Comparison of ENCODE assay signal across 10 mouse cellular contexts in the genomic region with DNA sequence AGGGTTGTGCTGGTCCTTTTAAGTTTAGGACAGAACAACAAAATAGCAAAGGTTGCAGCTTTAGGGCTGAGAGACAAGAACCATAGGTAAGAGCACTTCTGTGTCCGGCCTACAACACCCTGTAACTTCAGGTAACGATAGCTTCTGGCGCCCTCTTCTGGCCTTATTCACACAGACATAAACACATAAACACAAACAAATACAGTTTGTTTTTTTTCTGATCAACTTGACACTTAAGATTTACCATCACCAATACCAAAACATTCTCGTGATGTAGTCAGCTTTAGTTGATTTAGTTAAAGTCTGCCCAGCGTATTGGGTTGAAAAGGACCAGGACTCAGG. TPM values are rescaled to one million over a fixed set of nuclear protein-coding genes. Genes with fewer than 3 reads are reported as not detected.
DNase-seq lines count a peak whose midpoint lies in the region; ATAC-seq and TF ChIP-seq lines count a peak whose summit lies in the region.
"Had no signal": no experiment of that assay in that cellular context is flagged by ENCODE, and none has a peak within 500 bp of the region (broad histone marks: within the 10 kb centered on the region; RNA-seq: fewer than 3 reads in every experiment).

No protein-coding gene starts in this region.

- H3K27ac ChIP-seq in heart, embryonic 10.5 days, result no peak overlapping the region
- H3K27ac ChIP-seq in liver, embryonic 14.5 days, result no peak overlapping the region
- H3K27ac ChIP-seq: neural tube, embryonic 13.5 days had no signal

- H3K9ac ChIP-seq in liver, embryonic 14.5 days (replicated peaks), result no peak overlapping the region
- H3K9ac ChIP-seq: neural tube, embryonic 13.5 days had no signal

- no peaks in the 10 kb centered on the region for H3K4me1 ChIP-seq in heart, embryonic 10.5 days
- no peaks in the 10 kb centered on the region for H3K4me1 ChIP-seq in liver, embryonic 14.5 days (replicated peaks; ENCODE audit: control insufficient read depth in 2 of 2, insufficient read depth in 2 of 2, low read length in 1 of 2)
- H3K4me1 ChIP-seq: neural tube, embryonic 13.5 days had no signal

- H3K9me3 ChIP-seq in heart, embryonic 10.5 days, result no peaks in the 10 kb centered on the region
- no peaks in the 10 kb centered on the region for H3K9me3 ChIP-seq in liver, embryonic 14.5 days (ENCODE audit: control insufficient read depth, low read length)
- H3K9me3 ChIP-seq: neural tube, embryonic 13.5 days had no signal

- H3K4me3 ChIP-seq in heart, embryonic 10.5 days, result no peak overlapping the region
- no peak overlapping the region for H3K4me3 ChIP-seq in liver, embryonic 14.5 days (ENCODE audit: insufficient read depth in 1 of 2, low read depth in 2 of 2, low read length in 2 of 2)
- H3K4me3 ChIP-seq: neural tube, embryonic 13.5 days had no signal

- no peaks in the 10 kb centered on the region for H3K27me3 ChIP-seq in heart, embryonic 10.5 days (ENCODE audit: insufficient read depth, poor library complexity, severe bottlenecking)
- H3K27me3 ChIP-seq in liver, embryonic 14.5 days (ENCODE audit: control insufficient read depth, insufficient read depth, low read length), result no peaks in the 10 kb centered on the region
- H3K27me3 ChIP-seq: neural tube, embryonic 13.5 days had no signal

- 46% methylated on average over 5 of the region's 5 CpGs for WGBS in heart, embryonic 10.5 days
- WGBS in liver, embryonic 14.5 days (ENCODE audit: insufficient replicate concordance), result 38% methylated on average over 5 of the region's 5 CpGs

- intact Hi-C loops in heart, postnatal 10 days (cut with DNase I), result loop anchor here (5.0 kb wide), 1 partner anchor 142 kb away; no protein-coding TSS in a partner anchor

- H3K4me2 ChIP-seq in liver, embryonic 14.5 days (ENCODE audit: low read depth), result no peak overlapping the region
- H3K4me2 ChIP-seq: neural tube, embryonic 13.5 days had no signal

- ATAC-seq in liver, embryonic 14.5 days (ENCODE audit: insufficient read depth), result no peak

- DNase-seq in heart, postnatal 10 days, result peak; percentile 21 to 33
- no peak for DNase-seq in heart, embryonic 10.5 days (ENCODE audit: low spot score)
- peak; percentile 63 to 66 for DNase-seq in B cell, adult 2 months
- peak; percentile 63 for DNase-seq in T-cell, adult 2 months (ENCODE audit: low spot score)
- no peak for DNase-seq in liver, embryonic 14.5 days (ENCODE audit: low read depth in 3 of 3, low spot score in 3 of 3)
- DNase-seq in thymus, postnatal 36 days, result peak; percentile 45 to 51
- DNase-seq in cerebellum, adult 8-10 months, result no peak
- DNase-seq in cerebellum, adult 11 months, result no peak

- TF ChIP-seq CTCF in liver, embryonic 14.5 days (IDR thresholded peaks at IDR 0.05; ENCODE audit: low read depth), result peak; percentile 59

- peaks cover 6% of the 10 kb centered on the region; the same call in 1 of the 2 replicates for H3K36me3 ChIP-seq in heart, embryonic 10.5 days
- H3K36me3 ChIP-seq in liver, embryonic 14.5 days (replicated peaks; ENCODE audit: control insufficient read depth, insufficient read depth, low read depth), result no peaks in the 10 kb centered on the region

- TF ChIP-seq EP300 in liver, embryonic 14.5 days (IDR thresholded peaks at IDR 0.05; ENCODE audit: low read depth), result no peak

RNA-seq across cellular contexts. Expression of gene Ccdc173, which starts 10.6 kb away (rescaled TPM):
- total RNA-seq in heart, postnatal 10 days (2021), result under 1 TPM; 0.55 to 0.67 TPM
- polyA plus RNA-seq in heart, embryonic 10.5 days (2016; fragmentation: Nextera tagmentation; extraction: Ambion mirVana), result 1.0 and 1.3 TPM in 2 replicates
- 0.06 and 0.18 TPM in 2 replicates for polyA plus RNA-seq in liver, embryonic 14.5 days (2012; rRNA removed)
- polyA plus RNA-seq in liver, embryonic 14.5 days (2014; fragmentation: Nextera tagmentation; extraction: Ambion mirVana), result 0.14 and 0.25 TPM in 2 replicates
- polyA plus RNA-seq: large intestine, adult 2 months had no signal

RNA-seq across cellular contexts. Expression of gene Phospho2, which starts 10.6 kb away (rescaled TPM):
- total RNA-seq in heart, postnatal 10 days (2021), result 10 to 100 TPM; 16.4 to 16.9 TPM
- polyA plus RNA-seq in heart, embryonic 10.5 days (2016; fragmentation: Nextera tagmentation; extraction: Ambion mirVana), result 19.8 and 21.5 TPM in 2 replicates
- polyA plus RNA-seq in liver, embryonic 14.5 days (2012; rRNA removed), result 2.6 and 9.2 TPM in 2 replicates
- 14.8 and 15.1 TPM in 2 replicates for polyA plus RNA-seq in liver, embryonic 14.5 days (2014; fragmentation: Nextera tagmentation; extraction: Ambion mirVana)

RNA-seq across cellular contexts. Expression of gene Klhl23, which starts 42.9 kb away (rescaled TPM):
- total RNA-seq in heart, postnatal 10 days (2021), result 10 to 100 TPM; 44.2 to 46.9 TPM
- 40.3 and 66.3 TPM in 2 replicates for polyA plus RNA-seq in heart, embryonic 10.5 days (2016; fragmentation: Nextera tagmentation; extraction: Ambion mirVana)
- polyA plus RNA-seq in liver, embryonic 14.5 days (2012; rRNA removed), result 8.0 and 12.0 TPM in 2 replicates
- 15.7 and 15.9 TPM in 2 replicates for polyA plus RNA-seq in liver, embryonic 14.5 days (2014; fragmentation: Nextera tagmentation; extraction: Ambion mirVana)

RNA-seq across cellular contexts. Expression of gene Ppig, which starts 56.5 kb away (rescaled TPM):
- total RNA-seq in heart, postnatal 10 days (2021), result 10 to 100 TPM; 47.7 to 51.8 TPM
- polyA plus RNA-seq in heart, embryonic 10.5 days (2016; fragmentation: Nextera tagmentation; extraction: Ambion mirVana), result 98.0 and 114 TPM in 2 replicates
- 5.5 and 10.0 TPM in 2 replicates for polyA plus RNA-seq in liver, embryonic 14.5 days (2012; rRNA removed)
- 58.7 and 60.2 TPM in 2 replicates for polyA plus RNA-seq in liver, embryonic 14.5 days (2014; fragmentation: Nextera tagmentation; extraction: Ambion mirVana)

Comparison
In these comparisons a context has a peak if more than half of its experiments do, and no peak if none do; other contexts are left out.
1. DNase-seq: peak in heart, postnatal 10 days (2 of 2), B cell, adult 2 months (2 of 2), T-cell, adult 2 months (single experiment) and thymus, postnatal 36 days (2 of 2); none in heart, embryonic 10.5 days (single experiment), liver, embryonic 14.5 days (0 of 3), cerebellum, adult 8-10 months (single experiment) and cerebellum, adult 11 months (single experiment).